Mouse (Mus musculus) kidney, embryonic 14.5 days (tissue): Measurements from ENCODE around the gene Lrrc31. TPM values are rescaled to one million over a fixed set of nuclear protein-coding genes. Genes with fewer than 3 reads are reported as not detected.
"Not testable (repeated sequence)": the region's sequence is repeated elsewhere in the genome, so short reads cannot be mapped to it uniquely, and the experiment has no call there.

Source experiments
- ATAC-seq: fragments of 200-750 bp; cut with Nextera tagmentation; 2 replicates; pipeline ENCODE4 v1.8.0; 2017; ENCODE audit warnings: moderate number of reproducible peaks, mild to moderate bottlenecking, moderate TSS enrichment, moderate library complexity; ENCODE audit not compliant: low FRiP score, low TSS enrichment
- H3K27ac ChIP-seq: fragments of 300-500 bp; sonication (generic); 2 replicates; pipeline ENCODE4 v1.5.1; 2014; ENCODE audit warnings: low read depth, mild to moderate bottlenecking, low read length, moderate library complexity, mixed read lengths
- H3K27me3 ChIP-seq: fragments of 300-500 bp; sonication (generic); 2 replicates; pipeline ENCODE4 v1.6.1; 2014; ENCODE audit warnings: mild to moderate bottlenecking, low read length; ENCODE audit not compliant: control insufficient read depth, insufficient read depth
- H3K36me3 ChIP-seq: fragments of 300-500 bp; sonication (generic); 2 replicates; pipeline ENCODE4 v1.6.1; 2014; ENCODE audit warnings: low read length, mixed read lengths; ENCODE audit not compliant: control insufficient read depth, insufficient read depth
- H3K4me1 ChIP-seq: fragments of 300-500 bp; sonication (generic); 2 replicates; pipeline ENCODE4 v1.6.1; 2014; ENCODE audit warnings: low read length, mixed read lengths; ENCODE audit not compliant: control insufficient read depth, insufficient read depth
- H3K4me2 ChIP-seq: fragments of 300-500 bp; sonication (generic); replicated peaks from 2 replicates; pipeline ENCODE4 v1.6.1; 2014; ENCODE audit warnings: low read depth, mild to moderate bottlenecking, low read length
- H3K4me3 ChIP-seq: fragments of 300-500 bp; sonication (generic); 2 replicates; pipeline ENCODE4 v1.5.1; 2014; ENCODE audit warnings: mild to moderate bottlenecking, low read length
- H3K9ac ChIP-seq: fragments of 300-500 bp; sonication (generic); 2 replicates; pipeline ENCODE4 v1.6.1; 2014; ENCODE audit warnings: low read depth, mild to moderate bottlenecking, low read length, moderate library complexity
- H3K9me3 ChIP-seq: fragments of 300-500 bp; sonication (generic); 2 replicates; pipeline ENCODE4 v1.6.1; 2016; ENCODE audit warnings: low read length; ENCODE audit not compliant: control insufficient read depth
- WGBS: fragments of 180-500 bp; shearing (Covaris S2); extraction: QIAGEN DNeasy Blood & Tissue Kit; methylation state at CpG from one replicate; pipeline ENCODE4 v1.1.7; 2014; 5-methylcytosine and 5-hydroxymethylcytosine counted together
- polyA plus RNA-seq: library from polyadenylated mRNA; unstranded; fragments of >200 nt; fragmentation: Nextera tagmentation; extraction: Ambion mirVana; gene quantifications from 2 replicates; pipeline ENCODE4 v1.2.1, GENCODE M21; 2014

Gene Lrrc31
- polyA plus RNA-seq = 0.24 TPM in 1 of 2 replicates, not detected in the other

DNA sequence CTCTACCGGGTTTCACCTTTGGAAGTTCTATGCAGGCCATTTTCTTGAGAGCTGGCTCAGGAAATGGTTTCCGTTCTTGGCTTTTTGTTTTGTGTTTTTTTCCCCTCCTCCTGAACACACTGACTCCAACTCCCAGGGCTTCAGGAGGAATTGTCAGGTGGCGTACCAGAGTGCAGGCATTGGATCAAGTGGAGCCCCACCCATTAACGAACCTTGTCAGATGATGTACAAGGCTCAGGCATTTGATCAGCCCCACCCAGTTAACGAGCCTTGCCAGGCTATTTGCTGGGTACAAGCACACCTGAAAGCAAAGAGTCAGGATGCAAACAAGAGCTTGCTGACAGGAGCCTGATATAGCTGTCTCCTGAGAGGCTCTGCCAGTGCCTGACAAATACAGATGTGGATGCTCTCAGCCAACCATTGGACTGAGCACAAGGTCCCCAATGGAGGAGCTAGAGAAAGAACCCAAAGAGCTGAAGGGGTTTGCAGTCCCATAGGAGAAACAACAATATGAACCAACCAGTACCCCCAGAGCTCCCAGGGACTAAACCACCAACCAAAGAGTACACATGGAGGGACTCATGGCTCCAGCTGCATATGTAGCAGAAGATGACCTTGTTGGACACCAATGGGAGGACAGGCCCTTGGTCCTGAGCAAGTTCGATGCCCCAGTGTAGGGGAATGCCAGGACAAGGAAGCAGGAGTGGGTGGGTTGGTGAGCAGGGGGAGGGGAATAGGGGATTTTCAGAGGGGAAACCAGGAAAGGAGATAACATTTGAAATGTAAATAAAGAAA, at the start of gene Lrrc31:
Gene Lrrc31 (minus strand): TSS at position 133 of the 795 bp plus-strand sequence.
- not testable (repeated sequence) for H3K4me1 ChIP-seq, H3K4me2 ChIP-seq, H3K36me3 ChIP-seq, H3K9ac ChIP-seq, H3K4me3 ChIP-seq, ATAC-seq, H3K27ac ChIP-seq, H3K9me3 ChIP-seq, H3K27me3 ChIP-seq
- WGBS = 81% methylated on average over 6 of the region's 6 CpGs

DNA sequence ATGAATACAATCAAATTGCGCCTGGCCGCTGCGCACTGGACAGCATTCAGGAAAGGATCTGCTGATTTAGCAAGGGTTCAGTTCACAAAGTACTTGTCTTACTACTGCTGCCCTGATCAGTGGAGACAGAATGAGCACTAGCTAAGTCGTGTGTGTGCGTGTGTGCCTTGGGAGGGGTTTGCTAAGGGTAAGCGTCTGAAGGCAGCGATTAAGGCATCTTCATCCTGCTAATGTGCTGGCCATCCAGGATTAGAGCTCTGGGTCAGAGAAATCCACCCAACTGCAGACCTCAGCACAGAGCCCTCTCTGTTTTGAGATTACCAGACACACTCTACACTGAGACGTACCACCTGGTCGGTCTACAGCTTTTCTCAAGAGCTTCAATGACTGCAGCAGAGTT, 48.7 kb upstream of the Lrrc31 start:
- Histone ChIP-seq H3K9me3 (no peaks in the 10 kb centered on the region), H3K9ac (no peak overlapping the region), H3K4me2 (no peak overlapping the region), H3K4me1 (no peaks in the 10 kb centered on the region), H3K27me3 (no peaks in the 10 kb centered on the region), H3K36me3 (no peaks in the 10 kb centered on the region), H3K4me3 (no peak overlapping the region), H3K27ac (no peak overlapping the region)
- ATAC-seq = no peak
- 91% methylated on average over 9 of the region's 9 CpGs for WGBS

DNA sequence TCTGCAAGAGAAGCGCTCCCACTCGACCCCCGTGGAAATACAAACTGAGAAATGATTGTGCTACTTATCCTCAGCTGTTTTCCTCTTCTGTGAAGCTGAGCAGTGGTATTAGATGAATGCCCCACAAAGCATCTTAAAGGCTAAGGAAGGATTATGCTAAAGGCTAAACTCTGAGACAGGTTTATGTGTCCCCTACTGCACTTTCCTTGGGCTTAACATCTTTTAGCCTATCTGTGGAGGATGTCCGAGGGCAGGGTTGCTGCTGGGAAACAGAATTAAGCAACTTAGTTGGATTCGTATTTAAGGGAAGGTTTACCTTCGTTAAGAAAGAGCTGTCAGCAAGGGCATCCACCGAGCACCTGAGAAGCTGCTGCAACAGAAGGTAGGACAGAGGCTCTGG, 46.4 kb upstream of the Lrrc31 start, which contains the start of gene Samd7:
Gene Samd7 (plus strand): TSS at position 288 of the 400 bp plus-strand sequence.
- no peak within 1 kb of the TSS for H3K9ac ChIP-seq
- H3K4me1 ChIP-seq = no peaks in the 10 kb centered on the region
- H3K9me3 ChIP-seq = no peaks in the 10 kb centered on the region
- H3K36me3 ChIP-seq = no peaks in the 10 kb centered on the region
- H3K27me3 ChIP-seq = no peaks in the 10 kb centered on the region
- 82% methylated on average over 7 of the region's 7 CpGs for WGBS
- H3K4me2 ChIP-seq = no peak within 1 kb of the TSS
- H3K4me3 ChIP-seq = no peak within 1 kb of the TSS
- no peak for ATAC-seq
- no peak within 1 kb of the TSS for H3K27ac ChIP-seq

- Histone ChIP-seq H3K4me3 (no peak overlapping the region), H3K4me1 (no peaks in the 10 kb centered on the region), H3K36me3 (no peaks in the 10 kb centered on the region), H3K9me3 (no peaks in the 10 kb centered on the region), H3K4me2 (no peak overlapping the region), H3K9ac (no peak overlapping the region), H3K27ac (no peak overlapping the region), H3K27me3 (no peaks in the 10 kb centered on the region)
- WGBS = 80% methylated on average over 7 of the region's 7 CpGs
- no peak for ATAC-seq
These were observed 43.2 kb upstream of the Lrrc31 start for GRCm38 (mm10) chr3:30742891-30743290.

DNA sequence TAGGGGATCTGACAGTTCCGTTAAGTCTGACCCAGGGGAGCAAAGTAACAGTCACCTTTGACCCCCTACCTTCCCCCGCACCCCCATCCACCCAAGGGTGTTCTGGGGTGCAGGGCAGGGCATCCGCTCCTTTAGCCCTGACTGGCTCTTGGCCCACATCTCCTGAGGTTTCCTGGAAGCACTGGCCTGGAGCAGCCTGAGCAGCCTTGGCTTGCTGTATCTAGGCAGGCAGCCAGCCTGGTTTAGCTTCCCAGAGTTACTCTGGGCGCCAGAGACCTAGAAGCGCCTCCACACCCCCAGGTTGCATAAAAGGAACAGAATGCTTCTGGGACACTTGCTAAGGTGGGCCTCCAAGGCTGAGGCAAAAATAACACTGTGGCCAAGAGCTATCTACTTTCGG, 41.7 kb upstream of the Lrrc31 start:
- Histone ChIP-seq H3K36me3 (no peaks in the 10 kb centered on the region), H3K27ac (no peak overlapping the region), H3K4me1 (no peaks in the 10 kb centered on the region), H3K4me2 (no peak overlapping the region), H3K27me3 (no peaks in the 10 kb centered on the region), H3K9ac (no peak overlapping the region), H3K9me3 (no peaks in the 10 kb centered on the region), H3K4me3 (no peak overlapping the region)
- WGBS = 83% methylated on average over 6 of the region's 6 CpGs
- peak; percentile 32 for ATAC-seq

DNA sequence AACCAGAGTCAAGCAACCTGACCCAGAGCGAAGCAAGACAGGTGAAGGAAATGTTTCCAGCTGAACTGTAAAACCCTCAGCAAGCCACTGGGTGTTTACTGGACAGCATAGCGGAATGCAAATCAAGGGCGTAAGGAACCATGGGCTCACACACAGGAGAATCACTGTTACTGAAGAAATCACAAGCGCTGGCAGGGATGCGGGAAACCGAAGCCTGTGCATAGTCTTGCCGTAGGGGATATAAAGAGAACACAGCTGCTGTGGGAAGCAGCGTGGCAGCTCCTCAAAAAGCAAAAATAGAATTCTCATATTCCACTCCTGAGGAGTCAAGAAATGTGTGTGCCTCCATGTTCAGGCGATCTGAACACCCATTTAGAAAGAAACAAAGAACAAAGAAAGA, 37.2 kb upstream of the Lrrc31 start:
- H3K4me1 ChIP-seq = no peaks in the 10 kb centered on the region
- H3K36me3 ChIP-seq = no peaks in the 10 kb centered on the region
- no peak for ATAC-seq
- no peaks in the 10 kb centered on the region for H3K27me3 ChIP-seq
- no peak overlapping the region for H3K27ac ChIP-seq
- H3K9me3 ChIP-seq = no peaks in the 10 kb centered on the region
- no peak overlapping the region for H3K9ac ChIP-seq
- no peak overlapping the region for H3K4me3 ChIP-seq
- no peak overlapping the region for H3K4me2 ChIP-seq
- WGBS = 79% methylated on average over 9 of the region's 9 CpGs

- no peaks in the 10 kb centered on the region for H3K4me1 ChIP-seq
- 81% methylated on average over 5 of the region's 5 CpGs for WGBS
- H3K4me2 ChIP-seq = no peak overlapping the region
- H3K4me3 ChIP-seq = no peak overlapping the region
- H3K9me3 ChIP-seq = no peaks in the 10 kb centered on the region
- H3K36me3 ChIP-seq = no peaks in the 10 kb centered on the region
- ATAC-seq = no peak
- H3K27me3 ChIP-seq = no peaks in the 10 kb centered on the region
- H3K27ac ChIP-seq = no peak overlapping the region
- H3K9ac ChIP-seq = no peak overlapping the region
These were observed 29.4 kb upstream of the Lrrc31 start for GRCm38 (mm10) chr3:30729046-30729445.

- no peaks in the 10 kb centered on the region for H3K27me3 ChIP-seq
- no peaks in the 10 kb centered on the region for H3K36me3 ChIP-seq
- no peak overlapping the region for H3K27ac ChIP-seq
- H3K4me1 ChIP-seq = no peaks in the 10 kb centered on the region
- no peak overlapping the region for H3K9ac ChIP-seq
- H3K9me3 ChIP-seq = no peaks in the 10 kb centered on the region
- no peak overlapping the region for H3K4me3 ChIP-seq
- ATAC-seq = no peak
- 80% methylated on average over 4 of the region's 4 CpGs for WGBS
- H3K4me2 ChIP-seq = no peak overlapping the region
These were observed 27.6 kb upstream of the Lrrc31 start for GRCm38 (mm10) chr3:30727209-30727608.

GRCm38 (mm10) chr3:30725514-30725913, 25.9 kb upstream of the Lrrc31 start:
- 83% methylated on average over 7 of the region's 7 CpGs for WGBS
- Histone ChIP-seq H3K9ac (no peak overlapping the region), H3K27me3 (no peaks in the 10 kb centered on the region), H3K36me3 (no peaks in the 10 kb centered on the region), H3K4me2 (no peak overlapping the region), H3K4me3 (no peak overlapping the region), H3K27ac (no peak overlapping the region), H3K9me3 (no peaks in the 10 kb centered on the region), H3K4me1 (no peaks in the 10 kb centered on the region)
- no peak for ATAC-seq
